Mouse (Mus musculus) spleen, adult 18-20 months (tissue): Measurements from ENCODE around the gene Gm3402.
A peak's percentile ranks its signal among the peaks of the same experiment; 100 is the strongest.
"Not testable (repeated sequence)": the region's sequence is repeated elsewhere in the genome, so short reads cannot be mapped to it uniquely, and the experiment has no call there.

Experiments
- DNase-seq, 2 experiments: peaks; one replicate each; pipeline ENCODE4 v3.0.0; 2022; ENCODE audit warnings: mixed read lengths in 2 of 2

The Gm3402 gene

GRCm38 (mm10) chr5:146513823-146514222 lies at the start of gene Gm3402:
Gm3402 (plus strand) TSS chr5:146514123.
- not testable (repeated sequence) for DNase-seq

- DNase-seq = no peak
These were observed 47.3 kb upstream of the Gm3402 start for GRCm38 (mm10) chr5:146466663-146467062.

- no peak for DNase-seq
These were observed 45.6 kb upstream of the Gm3402 start for GRCm38 (mm10) chr5:146468311-146468710.

- DNase-seq = no peak
These were observed 43.1 kb upstream of the Gm3402 start for GRCm38 (mm10) chr5:146470821-146471220.

GRCm38 (mm10) chr5:146471311-146471710 lies 42.6 kb upstream of the Gm3402 start:
- no peak for DNase-seq

GRCm38 (mm10) chr5:146471821-146472220 lies 42.1 kb upstream of the Gm3402 start:
- DNase-seq = no peak

- DNase-seq = not testable (repeated sequence)
These were observed 34.4 kb upstream of the Gm3402 start for GRCm38 (mm10) chr5:146479564-146479963.

- DNase-seq = not testable (repeated sequence)
These were observed 32.3 kb upstream of the Gm3402 start, which contains the start of gene Gm6408 for GRCm38 (mm10) chr5:146481665-146482064. Gm6408 (plus strand) TSS chr5:146481965.

- peak in 1 of 2 experiments; percentile 15 for DNase-seq
These were observed 25.0 kb upstream of the Gm3402 start for GRCm38 (mm10) chr5:146488959-146489358.

GRCm38 (mm10) chr5:146491063-146491462 lies 22.9 kb upstream of the Gm3402 start, which contains the start of gene Gm6370:
Gm6370 (plus strand) TSS chr5:146491363.
- DNase-seq = not testable (repeated sequence)

- DNase-seq = not testable (repeated sequence)
These were observed 11.8 kb upstream of the Gm3402 start, which contains the start of gene 4930449I24Rik for GRCm38 (mm10) chr5:146502099-146502498. 4930449I24Rik (plus strand) TSS chr5:146502399.

- DNase-seq = not testable (repeated sequence)
These were observed 11.6 kb downstream of the Gm3402 start, which contains the start of gene Gm3404 for GRCm38 (mm10) chr5:146525501-146525900. Gm3404 (plus strand) TSS chr5:146525801.

GRCm38 (mm10) chr5:146537347-146537746 lies 23.4 kb downstream of the Gm3402 start, which contains the start of gene Gm3409:
Gm3409 (plus strand) TSS chr5:146537647.
- not testable (repeated sequence) for DNase-seq

GRCm38 (mm10) chr5:146555836-146556235 lies 41.9 kb downstream of the Gm3402 start, which contains the start of gene Gm3415:
Gm3415 (plus strand) TSS chr5:146556136.
- DNase-seq = not testable (repeated sequence)

GRCm38 (mm10) chr5:146564259-146564658 lies 50.3 kb downstream of the Gm3402 start:
- no peak for DNase-seq
